Mouse (Mus musculus): Measurements from ENCODE around the gene Slc25a41. TPM values are rescaled to one million over a fixed set of nuclear protein-coding genes. Genes with fewer than 3 reads are reported as not detected.

The Slc25a41 gene
- polyA plus RNA-seq, 1 experiment = not detected

DNA sequence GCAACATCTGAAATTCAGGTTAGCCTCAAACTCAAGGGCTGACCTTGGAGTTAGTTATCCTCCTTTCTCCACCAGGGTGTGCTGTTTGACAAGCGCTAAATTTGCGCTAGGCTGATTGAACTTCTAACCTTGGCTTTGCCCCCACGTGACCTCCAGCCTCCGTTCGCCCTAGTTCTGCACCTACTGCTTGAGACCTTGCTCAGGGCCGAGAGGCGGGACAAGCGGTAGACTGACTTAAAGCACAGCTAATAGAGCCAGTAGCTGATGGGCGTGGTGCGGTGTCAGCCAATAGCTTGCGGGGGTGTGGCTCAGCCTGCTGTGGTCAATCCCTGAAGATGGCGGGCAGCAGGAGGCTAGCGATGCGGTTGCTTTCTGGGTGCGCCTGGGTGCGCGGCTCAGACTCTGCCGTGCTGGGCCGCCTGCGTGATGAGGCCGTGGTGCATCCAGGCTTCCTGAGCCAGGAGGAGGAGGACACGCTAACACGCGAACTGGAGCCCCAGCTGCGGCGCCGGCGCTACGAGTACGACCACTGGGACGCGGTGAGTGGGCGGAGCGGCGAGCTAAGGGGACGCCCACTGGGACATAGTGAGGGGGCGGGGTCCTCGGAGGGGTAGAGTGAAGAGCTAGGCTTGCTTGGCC lies 44.3 kb downstream of the Slc25a41 start, which contains the start of gene Alkbh7:
Gene Alkbh7, plus strand, starts transcription at position 311 of the 639 bp plus-strand sequence.
- peak; percentile 93 for DNase-seq (ENCODE audit: low read depth, low spot score)
- under 1% methylated on average over 38 of the region's 38 CpGs for WGBS

DNA sequence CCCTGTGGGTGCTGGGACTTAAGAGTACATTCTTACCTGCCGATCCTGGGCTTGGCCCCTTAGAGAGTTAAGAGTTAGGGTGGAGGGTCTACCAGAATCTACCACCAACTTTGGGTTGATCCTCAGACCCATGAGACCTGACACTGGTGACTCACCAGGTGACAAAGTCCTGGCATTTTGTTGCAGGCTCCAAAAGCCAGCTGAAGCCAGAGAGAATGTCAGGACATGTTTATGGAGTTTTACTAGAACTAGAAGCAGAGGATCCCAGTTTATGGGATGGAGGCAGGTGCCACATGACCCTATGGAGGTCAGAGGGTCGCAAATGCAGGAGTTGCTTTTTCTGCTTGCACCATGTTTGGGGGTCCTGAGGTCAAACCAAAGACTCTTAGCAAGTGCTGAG lies 44.9 kb downstream of the Slc25a41 start:
- WGBS = 53% methylated on average over 2 of the region's 2 CpGs

DNA sequence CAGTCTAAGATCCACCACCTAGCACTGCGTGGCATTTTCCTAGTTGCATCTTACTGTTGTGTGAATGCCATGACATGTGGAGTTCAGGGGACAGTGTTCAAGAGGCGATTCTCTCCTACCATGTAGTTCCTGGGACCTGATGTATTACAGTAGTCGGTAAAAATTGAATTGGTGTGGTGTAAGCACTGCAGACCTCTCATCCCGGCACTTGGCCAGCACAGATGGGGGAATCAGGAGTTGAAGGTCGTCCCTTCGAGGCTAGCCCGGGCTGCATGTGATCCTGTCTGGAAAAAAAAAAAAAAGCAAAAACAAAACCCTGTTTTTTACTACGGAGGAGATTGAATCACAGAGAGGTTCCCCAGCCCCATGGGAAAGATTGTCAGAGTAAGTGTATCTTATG lies 46.4 kb downstream of the Slc25a41 start:
- DNase-seq (ENCODE audit: low read depth, low spot score) = no peak
- 84% methylated on average over 8 of the region's 8 CpGs for WGBS

More for the DNA sequence above, 44.9 kb downstream of the Slc25a41 start:
- no peak for DNase-seq (ENCODE audit: low read depth, low spot score)

DNA sequence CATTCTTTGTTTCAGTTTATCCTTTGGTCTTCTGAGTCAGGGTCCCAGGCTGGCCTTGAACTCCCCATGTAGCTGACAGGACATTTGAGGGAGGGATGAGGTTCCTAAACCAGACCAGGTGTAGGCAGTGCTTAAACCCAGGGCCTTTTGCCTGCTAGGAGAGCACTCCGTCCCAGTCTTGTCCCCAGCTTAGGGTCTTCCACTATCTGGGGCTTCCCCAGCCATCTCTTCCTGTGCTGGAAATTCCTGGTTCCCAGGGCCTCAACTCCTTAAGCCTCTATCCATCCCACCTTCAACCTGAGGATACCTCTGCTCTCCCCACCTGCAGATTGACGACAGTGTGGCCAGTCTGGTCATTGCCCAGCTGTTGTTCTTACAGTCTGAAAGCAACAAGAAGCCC lies 50.5 kb downstream of the Slc25a41 start:
- 58% methylated on average over 2 of the region's 2 CpGs for WGBS
- no peak for DNase-seq (ENCODE audit: low read depth, low spot score)

DNA sequence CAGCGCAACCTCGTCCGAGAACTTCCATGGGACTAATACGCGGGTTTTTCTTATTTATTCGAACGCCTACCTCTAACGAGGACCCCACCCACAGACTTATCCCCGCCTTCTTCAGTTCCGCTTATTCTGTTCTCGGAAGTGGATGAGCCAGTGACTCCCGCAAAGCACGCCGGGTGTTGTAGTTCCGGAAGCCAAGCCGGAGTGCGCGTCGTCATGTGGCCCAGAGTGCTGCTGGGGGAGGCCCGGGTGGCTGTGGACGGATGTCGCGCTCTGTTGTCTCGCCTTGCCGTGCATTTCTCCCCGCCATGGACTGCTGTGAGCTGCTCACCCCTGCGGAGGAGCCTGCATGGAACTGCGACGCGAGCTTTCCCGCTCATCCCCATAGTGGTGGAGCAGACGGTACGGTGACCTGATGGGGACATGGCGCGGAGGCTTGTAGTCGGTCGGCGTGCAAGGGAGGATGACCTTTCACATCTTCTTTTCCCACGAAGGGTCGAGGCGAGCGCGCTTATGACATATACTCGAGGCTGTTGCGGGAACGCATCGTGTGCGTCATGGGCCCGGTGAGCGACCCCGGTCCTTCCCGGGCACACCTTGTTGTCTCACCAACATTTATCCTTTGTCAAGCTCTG lies 51.2 kb downstream of the Slc25a41 start, which contains the start of gene Clpp:
Gene Clpp, plus strand, starts transcription at position 191 of the 632 bp plus-strand sequence.
- under 1% methylated on average over 52 of the region's 52 CpGs for WGBS
- peak; percentile 98 for DNase-seq (ENCODE audit: low read depth, low spot score)

DNA sequence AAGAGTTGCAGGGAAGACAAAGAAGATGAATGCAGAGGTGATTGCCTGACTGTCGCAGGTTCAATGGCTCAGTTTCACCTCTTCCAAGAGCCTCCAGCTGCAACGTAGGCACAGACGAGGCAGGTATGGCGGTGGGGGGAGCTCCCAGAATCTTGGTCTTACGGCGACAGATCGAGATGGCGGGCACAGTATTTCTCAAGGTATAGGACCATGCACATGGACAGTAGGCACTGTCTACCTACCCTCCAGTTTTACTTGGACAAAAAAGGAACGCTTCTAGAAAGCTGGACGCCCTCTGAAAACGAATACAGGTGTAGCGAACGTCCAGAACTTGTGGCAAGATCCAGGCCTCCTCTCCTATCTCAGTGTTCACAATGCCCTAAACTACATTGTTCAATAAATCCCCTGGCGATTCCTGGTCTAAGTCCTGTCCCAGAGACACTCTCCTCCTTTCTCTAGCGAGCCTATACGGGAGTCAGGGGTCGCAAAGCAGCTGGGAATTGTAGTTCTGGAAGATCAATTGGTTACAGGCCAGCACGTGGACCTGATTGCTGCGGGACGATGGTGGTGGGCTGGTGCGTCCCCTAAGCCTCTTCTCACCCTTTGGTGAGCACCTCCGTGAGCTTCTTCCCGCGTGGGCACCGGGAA lies 51.9 kb downstream of the Slc25a41 start:
- WGBS = under 1% methylated on average over 25 of the region's 25 CpGs
- DNase-seq (ENCODE audit: low read depth, low spot score) = no peak

DNA sequence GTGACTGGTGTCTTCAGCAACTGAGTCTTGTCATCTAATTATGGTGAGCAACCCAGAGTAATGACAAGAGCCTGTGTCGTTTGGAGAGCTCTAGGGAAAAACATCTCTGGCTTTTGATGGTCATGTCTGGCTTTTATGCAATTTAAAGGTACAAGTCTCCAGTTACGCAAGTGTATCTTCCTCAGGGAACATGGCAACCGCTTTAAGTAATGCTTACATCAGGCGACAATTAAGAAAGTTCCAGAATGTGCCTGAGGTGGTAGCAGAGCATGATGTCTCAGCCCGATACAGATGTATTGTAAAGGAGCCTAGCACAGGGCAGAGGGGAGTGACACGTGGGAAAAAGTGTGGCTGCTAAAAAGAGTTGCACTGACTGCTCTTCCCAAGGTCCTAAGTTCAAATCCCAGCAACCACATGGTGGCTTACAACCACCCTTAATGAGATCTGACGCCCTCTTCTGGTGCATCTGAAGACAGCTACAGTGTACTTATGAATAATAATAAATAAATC lies 52.5 kb downstream of the Slc25a41 start:
- 74% methylated on average over 7 of the region's 7 CpGs for WGBS
- no peak for DNase-seq (ENCODE audit: low read depth, low spot score)

DNA sequence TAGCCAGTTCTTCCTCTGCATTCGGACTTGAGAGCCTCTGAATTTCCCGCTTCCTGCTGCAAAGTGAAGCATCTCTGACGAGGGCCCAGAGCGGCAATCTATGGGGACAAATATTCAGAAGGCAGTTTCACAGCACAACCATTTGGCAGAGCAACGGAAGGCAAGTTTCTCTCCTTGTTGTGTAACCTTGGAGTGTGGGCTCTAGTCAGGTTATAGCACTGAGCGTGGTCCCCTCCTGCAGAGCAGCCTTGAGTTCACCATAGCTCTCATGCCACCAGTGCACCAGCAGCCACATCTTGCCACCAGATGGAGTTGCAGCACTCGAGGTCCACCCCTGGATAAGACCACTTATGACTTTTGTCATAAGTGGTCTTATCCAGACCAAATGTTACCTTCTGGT lies 53.0 kb downstream of the Slc25a41 start:
- WGBS = 87% methylated on average over 7 of the region's 7 CpGs
- DNase-seq (ENCODE audit: low read depth, low spot score) = no peak

DNA sequence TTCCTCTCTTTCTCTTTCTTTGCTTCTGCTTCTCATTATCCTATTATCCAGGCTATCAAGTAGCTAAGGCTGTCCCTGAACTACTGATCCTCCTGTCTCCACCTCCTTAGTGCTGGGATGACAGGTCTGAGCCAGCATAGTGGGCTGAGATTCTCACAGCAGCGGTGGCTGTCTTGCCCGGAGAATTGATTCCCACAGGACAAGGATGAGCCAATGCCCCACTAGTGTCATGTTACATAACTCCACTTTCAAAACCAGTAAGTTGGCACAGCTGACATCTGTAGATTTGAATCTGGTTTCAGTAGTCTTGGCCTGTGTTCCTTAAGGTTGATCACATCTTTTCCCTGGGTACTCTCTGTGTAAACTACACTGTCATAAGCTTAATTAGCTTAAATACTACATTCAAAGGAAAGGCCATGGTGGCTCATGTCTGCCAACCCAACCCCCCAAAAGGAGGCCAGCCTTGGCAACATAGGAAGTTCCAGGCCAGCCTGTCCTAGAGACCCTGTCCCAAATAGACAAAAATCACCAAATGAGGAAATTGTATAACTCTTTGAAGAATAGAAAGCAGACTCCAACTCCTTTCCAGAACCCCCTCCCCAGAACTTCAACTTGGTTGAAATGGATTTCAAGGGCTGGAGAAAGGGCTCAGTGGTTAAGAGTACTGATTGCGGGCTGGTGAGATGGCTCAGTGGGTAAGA lies 55.2 kb downstream of the Slc25a41 start:
- WGBS = 95% methylated on average over 3 of the region's 3 CpGs
- DNase-seq (ENCODE audit: low read depth, low spot score) = no peak

DNA sequence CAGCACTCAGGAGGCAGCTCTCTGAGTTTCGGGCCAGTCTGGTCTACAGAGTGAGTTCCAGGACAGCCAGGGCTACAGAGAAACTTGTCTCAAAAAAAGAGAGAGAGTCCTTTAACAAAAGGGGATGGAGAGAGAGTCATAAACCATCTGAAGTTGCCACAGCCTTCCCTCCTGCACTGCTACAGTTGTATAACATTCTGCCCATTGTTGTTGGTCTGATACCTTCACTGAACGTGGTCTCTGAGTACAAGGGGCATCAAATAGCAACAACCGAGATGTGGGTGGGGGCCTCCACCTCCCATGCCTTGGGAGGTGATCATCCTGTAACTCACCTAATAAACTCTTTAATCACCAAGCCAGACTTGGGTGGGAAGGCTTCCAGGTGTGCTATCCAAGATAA lies 55.8 kb downstream of the Slc25a41 start:
- 67% methylated on average over 3 of the region's 3 CpGs for WGBS

DNA sequence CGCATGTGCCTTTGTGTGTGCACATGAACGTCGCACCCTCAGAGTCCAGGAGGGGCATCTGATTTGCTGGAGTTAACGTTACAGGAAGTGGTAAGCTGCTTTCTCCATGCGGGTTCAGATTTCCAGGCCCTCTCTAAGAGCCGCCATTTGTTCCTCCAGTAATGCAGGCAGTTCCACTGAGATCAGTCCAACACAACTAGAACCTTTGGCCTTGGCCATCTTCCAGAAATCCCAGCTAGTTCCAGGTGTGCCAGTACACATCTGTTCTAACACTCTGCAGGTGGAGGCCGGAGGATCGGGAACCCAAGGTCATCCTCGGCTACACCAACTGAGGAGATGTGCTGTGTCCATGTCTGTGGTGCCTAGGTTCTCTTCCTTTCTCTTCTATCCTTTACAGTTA lies 56.6 kb downstream of the Slc25a41 start:
- DNase-seq (ENCODE audit: low read depth, low spot score) = no peak
- WGBS = 42% methylated on average over 9 of the region's 9 CpGs

More for the DNA sequence above, 55.8 kb downstream of the Slc25a41 start:
- DNase-seq (ENCODE audit: low read depth, low spot score) = no peak

Other genes starting within 250 kb of the Slc25a41 start
- 6.2 and 9.9 TPM in 2 replicates for gene Rfx2, start 210.6 kb downstream of the Slc25a41 start, polyA plus RNA-seq (2012; rRNA removed)
- not detected in 2 replicates for gene Acsbg2, start 167.2 kb downstream of the Slc25a41 start, polyA plus RNA-seq (2012; rRNA removed)
- 0.15 and 0.19 TPM in 2 replicates for gene 1700061G19Rik, start 166.2 kb downstream of the Slc25a41 start, polyA plus RNA-seq (2012; rRNA removed)
- gene Mllt1, start 106.2 kb downstream of the Slc25a41 start, polyA plus RNA-seq (2012; rRNA removed) = 32.3 and 39.8 TPM in 2 replicates
- 13.3 and 19.9 TPM in 2 replicates for gene Acer1, start 59.5 kb downstream of the Slc25a41 start, polyA plus RNA-seq (2012; rRNA removed)
- 124 and 128 TPM in 2 replicates for gene Clpp, start 51.3 kb downstream of the Slc25a41 start, polyA plus RNA-seq (2012; rRNA removed)
- 30.1 and 31.5 TPM in 2 replicates for gene Alkbh7, start 44.3 kb downstream of the Slc25a41 start, polyA plus RNA-seq (2012; rRNA removed)
- gene Pspn, start 41.6 kb downstream of the Slc25a41 start, polyA plus RNA-seq (2012; rRNA removed) = not detected in 2 replicates
- gene Gtf2f1, start 30.4 kb downstream of the Slc25a41 start, polyA plus RNA-seq (2012; rRNA removed) = 37.4 and 43.8 TPM in 2 replicates
- not detected in 2 replicates for gene Gm17949, start 30.2 kb downstream of the Slc25a41 start, polyA plus RNA-seq (2012; rRNA removed)
- 45.6 and 60.9 TPM in 2 replicates for gene Khsrp, start 10.1 kb downstream of the Slc25a41 start, polyA plus RNA-seq (2012; rRNA removed)
- gene Crb3, start 17.5 kb upstream of the Slc25a41 start, polyA plus RNA-seq (2012; rRNA removed) = 175 and 198 TPM in 2 replicates
- gene Slc25a23, start 18.2 kb upstream of the Slc25a41 start, polyA plus RNA-seq (2012; rRNA removed) = 16.5 TPM in 2 replicates
- gene Dennd1c, start 36.9 kb upstream of the Slc25a41 start, polyA plus RNA-seq (2012; rRNA removed) = 7.2 and 10.8 TPM in 2 replicates
- 3.2 and 4.2 TPM in 2 replicates for gene Tubb4a, start 46.1 kb upstream of the Slc25a41 start, polyA plus RNA-seq (2012; rRNA removed)
- 3.3 and 3.5 TPM in 2 replicates for gene Tnfsf9, start 63.7 kb upstream of the Slc25a41 start, polyA plus RNA-seq (2012; rRNA removed)
- gene Cd70, start 108.1 kb upstream of the Slc25a41 start, polyA plus RNA-seq (2012; rRNA removed) = 0.23 and 0.27 TPM in 2 replicates
- gene Tnfsf14, start 152.5 kb upstream of the Slc25a41 start, polyA plus RNA-seq (2012; rRNA removed) = 0.92 and 1.1 TPM in 2 replicates
- gene C3, start 186.5 kb upstream of the Slc25a41 start, polyA plus RNA-seq (2012; rRNA removed) = 72.7 and 75.6 TPM in 2 replicates
- 43.2 and 58.0 TPM in 2 replicates for gene Gpr108, start 206.8 kb upstream of the Slc25a41 start, polyA plus RNA-seq (2012; rRNA removed)
- 26.4 and 28.5 TPM in 2 replicates for gene Trip10, start 207.8 kb upstream of the Slc25a41 start, polyA plus RNA-seq (2012; rRNA removed)
- gene Vav1, start 237.4 kb upstream of the Slc25a41 start, polyA plus RNA-seq (2012; rRNA removed) = 8.8 and 9.4 TPM in 2 replicates

All from large intestine, adult 2 months (tissue).